Mouse (Mus musculus) myocyte (in vitro differentiated cells): ENCODE data around the gene Atp5e.

Experiments
- CEBPB ChIP-seq: IDR thresholded peaks from 2 replicates; pipeline ENCODE4 v1.6.1; 2011; ENCODE audit warnings: mild to moderate bottlenecking, moderate library complexity; ENCODE audit not compliant: poor library complexity, insufficient read depth, severe bottlenecking
- MAX ChIP-seq: IDR thresholded peaks from one replicate; pipeline ENCODE4 v1.6.1; 2011; ENCODE audit warnings: low read depth, mild to moderate bottlenecking, control low read depth
- POLR2A ChIP-seq: IDR thresholded peaks from one replicate; pipeline ENCODE4 v1.6.1; 2011; ENCODE audit warnings: low read depth, mild to moderate bottlenecking, control low read depth, moderate library complexity; ENCODE audit not compliant: insufficient read length

GRCm38 (mm10) chr2:174487005-174487404, 23.1 kb upstream of the Atp5e start:
- TF ChIP-seq CEBPB (no peak), MAX (no peak), POLR2A (no peak)
